Mouse (Mus musculus) hindbrain, embryonic 16.5 days (tissue): Measurements from ENCODE around the gene Myh14. TPM values are rescaled to one million over a fixed set of nuclear protein-coding genes. Genes with fewer than 3 reads are reported as not detected.

Source experiments
- ATAC-seq: fragments of 200-750 bp; cut with Nextera tagmentation; 2 replicates; pipeline ENCODE4 v1.8.0; 2017; ENCODE audit warnings: moderate TSS enrichment, moderate library complexity
- H3K27ac ChIP-seq: fragments of 300-500 bp; sonication (generic); 2 replicates; pipeline ENCODE4 v1.5.1; 2014; ENCODE audit warnings: low read depth, mild to moderate bottlenecking, control low read depth, low read length, moderate library complexity
- H3K27me3 ChIP-seq: fragments of 300-500 bp; sonication (generic); replicated peaks from 2 replicates; pipeline ENCODE4 v1.6.1; 2014; ENCODE audit warnings: low read length; ENCODE audit not compliant: control insufficient read depth, insufficient read depth
- H3K36me3 ChIP-seq: fragments of 300-500 bp; sonication (generic); 2 replicates; pipeline ENCODE4 v1.6.1; 2014; ENCODE audit warnings: mild to moderate bottlenecking, low read length, moderate library complexity, mixed read lengths; ENCODE audit not compliant: control insufficient read depth, insufficient read depth
- H3K4me1 ChIP-seq: fragments of 300-500 bp; sonication (generic); 2 replicates; pipeline ENCODE4 v1.6.1; 2014; ENCODE audit warnings: low read depth, low read length; ENCODE audit not compliant: control insufficient read depth, insufficient read depth
- H3K4me2 ChIP-seq: fragments of 300-500 bp; sonication (generic); 2 replicates; pipeline ENCODE4 v1.6.1; 2014; ENCODE audit warnings: mild to moderate bottlenecking, low read length, control low read depth, moderate library complexity
- H3K4me3 ChIP-seq: fragments of 300-500 bp; sonication (generic); 2 replicates; pipeline ENCODE4 v1.5.1; 2014; ENCODE audit warnings: mild to moderate bottlenecking, low read length, control low read depth, moderate library complexity
- H3K9ac ChIP-seq: fragments of 300-500 bp; sonication (generic); 2 replicates; pipeline ENCODE4 v1.6.1; 2014; ENCODE audit warnings: low read depth, mild to moderate bottlenecking, control low read depth, low read length, moderate library complexity
- H3K9me3 ChIP-seq: fragments of 300-500 bp; sonication (generic); 2 replicates; pipeline ENCODE4 v1.6.1; 2014; ENCODE audit warnings: mild to moderate bottlenecking, low read length, moderate library complexity; ENCODE audit not compliant: control insufficient read depth
- WGBS: fragments of 180-500 bp; shearing (Covaris S2); extraction: QIAGEN DNeasy Blood & Tissue Kit; methylation state at CpG from one replicate; pipeline ENCODE4 v1.1.7; 2014; 5-methylcytosine and 5-hydroxymethylcytosine counted together
- polyA plus RNA-seq: library from polyadenylated mRNA; unstranded; fragments of >200 nt; fragmentation: Nextera tagmentation; extraction: Ambion mirVana; gene quantifications from 2 replicates; pipeline ENCODE4 v1.2.1, GENCODE M21; 2015

The Myh14 gene
- polyA plus RNA-seq, 1 experiment from 2014 or later, result 8.0 TPM

- H3K36me3 ChIP-seq, result no peaks in the 10 kb centered on the region
- H3K27ac ChIP-seq, result peak overlapping the region; percentile 59
- H3K9me3 ChIP-seq, result no peaks in the 10 kb centered on the region
- H3K4me1 ChIP-seq, result peaks cover 22% of the 10 kb centered on the region
- H3K4me2 ChIP-seq, result peak overlapping the region; percentile 91
- H3K27me3 ChIP-seq, result no peaks in the 10 kb centered on the region
- peak overlapping the region; percentile 72 for H3K4me3 ChIP-seq
- peak overlapping the region; percentile 47 for H3K9ac ChIP-seq
- WGBS, result 7% methylated on average over 19 of the region's 19 CpGs
- ATAC-seq, result no peak
Measured at GRCm38 (mm10) chr7:44586518-44586917, 84.1 kb downstream of the Myh14 start.

GRCm38 (mm10) chr7:44585606-44586005, 85.0 kb downstream of the Myh14 start:
- WGBS, result 90% methylated on average over 6 of the region's 6 CpGs
- ATAC-seq, result no peak
- Histone ChIP-seq H3K4me1 (peaks cover 18% of the 10 kb centered on the region; the same call in 1 of the 2 replicates), H3K4me2 (no peak overlapping the region), H3K36me3 (no peaks in the 10 kb centered on the region), H3K9me3 (peaks cover 2% of the 10 kb centered on the region; the same call in 1 of the 2 replicates), H3K4me3 (no peak overlapping the region), H3K27me3 (no peaks in the 10 kb centered on the region), H3K27ac (no peak overlapping the region), H3K9ac (no peak overlapping the region)

GRCm38 (mm10) chr7:44584921-44585320, 85.7 kb downstream of the Myh14 start:
- Histone ChIP-seq H3K36me3 (no peaks in the 10 kb centered on the region), H3K9me3 (peaks cover 2% of the 10 kb centered on the region; the same call in 1 of the 2 replicates), H3K4me3 (no peak overlapping the region), H3K4me1 (peaks cover 16% of the 10 kb centered on the region; the same call in 1 of the 2 replicates), H3K9ac (no peak overlapping the region), H3K27ac (no peak overlapping the region), H3K4me2 (no peak overlapping the region), H3K27me3 (no peaks in the 10 kb centered on the region)
- ATAC-seq, result no peak
- 90% methylated on average over 6 of the region's 6 CpGs for WGBS

GRCm38 (mm10) chr7:44584265-44584804, 86.3 kb downstream of the Myh14 start:
- Histone ChIP-seq H3K9me3 (peaks cover 2% of the 10 kb centered on the region; the same call in 1 of the 2 replicates), H3K36me3 (no peaks in the 10 kb centered on the region), H3K4me3 (no peak overlapping the region), H3K27ac (no peak overlapping the region), H3K27me3 (no peaks in the 10 kb centered on the region), H3K4me1 (peaks cover 10% of the 10 kb centered on the region; the same call in 1 of the 2 replicates), H3K4me2 (no peak overlapping the region), H3K9ac (no peak overlapping the region)
- 80% methylated on average over 4 of the region's 4 CpGs for WGBS
- ATAC-seq, result no peak

- Histone ChIP-seq H3K4me3 (no peak overlapping the region), H3K4me2 (no peak overlapping the region), H3K36me3 (no peaks in the 10 kb centered on the region), H3K27ac (no peak overlapping the region), H3K9ac (no peak overlapping the region), H3K9me3 (peaks cover 7% of the 10 kb centered on the region; the same call in 1 of the 2 replicates), H3K27me3 (no peaks in the 10 kb centered on the region), H3K4me1 (peaks cover 5% of the 10 kb centered on the region; the same call in 1 of the 2 replicates)
- no peak for ATAC-seq
- WGBS, result 91% methylated on average over 1 of the region's 1 CpGs
Measured at GRCm38 (mm10) chr7:44583146-44583545, 87.5 kb downstream of the Myh14 start.

GRCm38 (mm10) chr7:44582709-44583108, 87.9 kb downstream of the Myh14 start:
- 75% methylated on average over 5 of the region's 5 CpGs for WGBS

GRCm38 (mm10) chr7:44581637-44582036, 89.0 kb downstream of the Myh14 start:
- Histone ChIP-seq H3K4me1 (no peaks in the 10 kb centered on the region), H3K36me3 (no peaks in the 10 kb centered on the region), H3K27me3 (no peaks in the 10 kb centered on the region), H3K9me3 (peaks cover 7% of the 10 kb centered on the region; the same call in 1 of the 2 replicates), H3K4me2 (no peak overlapping the region), H3K4me3 (no peak overlapping the region), H3K9ac (no peak overlapping the region), H3K27ac (no peak overlapping the region)
- WGBS, result 84% methylated on average over 6 of the region's 6 CpGs
- no peak for ATAC-seq

More at GRCm38 (mm10) chr7:44582709-44583108, 87.9 kb downstream of the Myh14 start:
- no peak for ATAC-seq
- no peak overlapping the region for H3K27ac ChIP-seq
- no peak overlapping the region for H3K4me3 ChIP-seq
- no peak overlapping the region for H3K4me2 ChIP-seq
- H3K9me3 ChIP-seq, result peaks cover 7% of the 10 kb centered on the region; the same call in 1 of the 2 replicates
- H3K27me3 ChIP-seq, result no peaks in the 10 kb centered on the region
- no peaks in the 10 kb centered on the region for H3K36me3 ChIP-seq
- H3K4me1 ChIP-seq, result peaks cover under 1% of the 10 kb centered on the region; the same call in 1 of the 2 replicates
- no peak overlapping the region for H3K9ac ChIP-seq

- H3K9ac ChIP-seq, result no peak overlapping the region
- no peak overlapping the region for H3K4me2 ChIP-seq
- H3K4me3 ChIP-seq, result no peak overlapping the region
- no peak overlapping the region for H3K27ac ChIP-seq
- ATAC-seq, result no peak
- WGBS, result 52% methylated on average over 5 of the region's 5 CpGs
- peaks cover 7% of the 10 kb centered on the region; the same call in 1 of the 2 replicates for H3K9me3 ChIP-seq
- H3K27me3 ChIP-seq, result no peaks in the 10 kb centered on the region
- H3K4me1 ChIP-seq, result no peaks in the 10 kb centered on the region
- no peaks in the 10 kb centered on the region for H3K36me3 ChIP-seq
Measured at GRCm38 (mm10) chr7:44576333-44576844, 94.3 kb downstream of the Myh14 start.

- H3K4me1 ChIP-seq, result no peaks in the 10 kb centered on the region
- no peaks in the 10 kb centered on the region for H3K27me3 ChIP-seq
- H3K4me3 ChIP-seq, result no peak overlapping the region
- H3K4me2 ChIP-seq, result no peak overlapping the region
- no peaks in the 10 kb centered on the region for H3K36me3 ChIP-seq
- H3K9ac ChIP-seq, result no peak overlapping the region
- no peaks in the 10 kb centered on the region for H3K9me3 ChIP-seq
- no peak for ATAC-seq
- 70% methylated on average over 5 of the region's 5 CpGs for WGBS
- H3K27ac ChIP-seq, result no peak overlapping the region
Measured at GRCm38 (mm10) chr7:44572956-44573484, 97.6 kb downstream of the Myh14 start.
